Mouse (Mus musculus): ENCODE data around the gene Otub2. TPM values are rescaled to one million over a fixed set of nuclear protein-coding genes. Genes with fewer than 3 reads are reported as not detected.

The Otub2 gene
- polyA plus RNA-seq, 1 experiment, result 5.7 TPM

DNA sequence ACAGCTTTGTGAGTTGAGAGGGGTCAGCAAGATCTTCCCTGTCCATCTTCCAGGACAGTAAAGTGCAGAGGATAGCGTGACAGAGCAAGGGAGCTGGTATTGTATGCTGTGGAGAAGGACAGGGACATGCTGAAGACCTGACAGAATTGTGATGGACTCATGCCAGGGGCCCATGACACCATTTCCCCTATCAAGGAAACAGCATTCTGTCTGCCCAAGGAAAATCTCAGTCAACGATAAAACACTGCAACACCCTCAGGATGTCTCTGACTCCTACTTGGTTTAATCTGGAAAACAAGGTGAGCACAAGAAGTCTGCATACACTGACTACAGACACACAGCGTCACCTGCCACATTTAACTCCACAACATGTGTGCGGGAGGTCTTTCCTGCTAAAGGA lies 19.2 kb downstream of the Otub2 start, which contains the start of gene 9330161L09Rik:
TSS of gene 9330161L09Rik (minus strand) at position 101 of the 400 bp plus-strand sequence.
- no peak within 1 kb of the TSS for H3K27ac ChIP-seq (ENCODE audit: insufficient read depth, low read length)
- no peaks in the 10 kb centered on the region for H3K27me3 ChIP-seq (ENCODE audit: control insufficient read depth, insufficient read depth, low read length)
- peaks cover 64% of the 10 kb centered on the region for H3K36me3 ChIP-seq (ENCODE audit: control insufficient read depth, insufficient read depth, low read length)
- no peak for DNase-seq (ENCODE audit: low read depth in 1 of 2, low spot score in 2 of 2)
- TF ChIP-seq POLR2A (IDR thresholded peaks at IDR 0.05; ENCODE audit: low read depth, low read length), result no peak
- TF ChIP-seq CTCF (IDR thresholded peaks at IDR 0.05; ENCODE audit: extremely low read depth, insufficient read depth, insufficient read length, insufficient replicate concordance), result no peak
- no peaks in the 10 kb centered on the region for H3K4me1 ChIP-seq (ENCODE audit: control insufficient read depth, insufficient read depth, insufficient read length)
- no peak within 1 kb of the TSS for H3K4me3 ChIP-seq (ENCODE audit: extremely low read depth, insufficient read depth, insufficient read length)
- WGBS, result 97% methylated on average over 4 of the region's 4 CpGs

GRCm38 (mm10) chr12:103408144-103408543 lies 19.7 kb downstream of the Otub2 start:
- Histone ChIP-seq H3K27me3 (ENCODE audit: control insufficient read depth, insufficient read depth, low read length) (no peaks in the 10 kb centered on the region), H3K4me1 (ENCODE audit: control insufficient read depth, insufficient read depth, insufficient read length) (no peaks in the 10 kb centered on the region), H3K4me3 (ENCODE audit: extremely low read depth, insufficient read depth, insufficient read length) (no peak overlapping the region), H3K27ac (ENCODE audit: insufficient read depth, low read length) (no peak overlapping the region), H3K36me3 (ENCODE audit: control insufficient read depth, insufficient read depth, low read length) (peaks cover 65% of the 10 kb centered on the region)
- WGBS, result 95% methylated on average over 10 of the region's 10 CpGs
- no peak for DNase-seq (ENCODE audit: low read depth in 1 of 2, low spot score in 2 of 2)
- TF ChIP-seq POLR2A (IDR thresholded peaks at IDR 0.05; ENCODE audit: low read depth, low read length), result no peak
- no peak for TF ChIP-seq CTCF (IDR thresholded peaks at IDR 0.05; ENCODE audit: extremely low read depth, insufficient read depth, insufficient read length, insufficient replicate concordance)

GRCm38 (mm10) chr12:103425016-103425728 lies 36.7 kb downstream of the Otub2 start:
- peak overlapping the region; percentile 61; the same call in 1 of the 2 replicates for H3K27ac ChIP-seq (ENCODE audit: insufficient read depth, low read length)
- 9% methylated on average over 33 of the region's 33 CpGs for WGBS
- peaks cover 12% of the 10 kb centered on the region; the same call in 1 of the 2 replicates for H3K36me3 ChIP-seq (ENCODE audit: control insufficient read depth, insufficient read depth, low read length)

DNA sequence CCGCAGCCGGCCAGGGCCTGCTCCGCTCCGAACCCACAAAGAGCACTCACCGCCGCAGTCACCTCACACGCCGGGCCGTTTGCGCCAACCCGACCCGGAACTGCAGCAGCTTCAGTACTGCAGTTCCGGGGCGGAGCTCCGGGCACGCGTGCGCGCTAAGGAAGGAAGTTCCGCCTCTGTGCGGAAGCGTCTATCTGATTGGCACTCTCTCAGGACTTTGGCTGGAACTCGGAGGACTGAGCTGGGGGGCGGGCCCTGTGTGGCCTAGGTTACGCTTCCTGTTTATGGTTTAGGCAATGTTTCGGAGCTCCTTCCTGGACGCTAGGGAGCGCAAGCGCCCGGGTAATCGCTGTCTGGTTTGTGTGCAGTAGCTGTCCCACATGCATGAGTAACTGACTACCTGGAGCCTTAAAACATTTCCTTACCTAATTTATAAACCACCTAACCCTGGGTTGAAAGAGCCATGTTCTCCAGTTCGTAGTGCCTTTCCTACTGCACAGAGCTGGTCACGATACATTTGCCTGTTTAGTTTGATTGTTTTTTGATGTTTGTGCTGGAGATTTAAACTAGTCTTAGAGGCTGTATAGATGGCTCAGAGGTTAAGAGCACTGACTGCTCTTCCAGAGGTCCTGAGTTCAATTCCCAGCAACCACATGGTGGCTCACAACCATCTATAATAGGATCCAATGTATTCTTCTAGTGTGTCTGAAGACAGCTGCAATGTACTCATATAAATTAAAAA lies 37.4 kb downstream of the Otub2 start, which contains the start of gene Ddx24:
TSS of gene Ddx24 (minus strand) at position 102 of the 742 bp plus-strand sequence.
- WGBS, result under 1% methylated on average over 33 of the region's 33 CpGs
- H3K4me1 ChIP-seq (ENCODE audit: control insufficient read depth, insufficient read depth, insufficient read length), result peaks cover 8% of the 10 kb centered on the region
- peak within 1 kb of the TSS; percentile 95 for H3K4me3 ChIP-seq (ENCODE audit: extremely low read depth, insufficient read depth, insufficient read length)
- DNase-seq (ENCODE audit: low read depth in 1 of 2, low spot score in 2 of 2), result peak; percentile 98
- no peaks in the 10 kb centered on the region for H3K27me3 ChIP-seq (ENCODE audit: control insufficient read depth, insufficient read depth, low read length)
- peak within 1 kb of the TSS; percentile 61; the same call in 1 of the 2 replicates for H3K27ac ChIP-seq (ENCODE audit: insufficient read depth, low read length)
- TF ChIP-seq POLR2A (IDR thresholded peaks at IDR 0.05; ENCODE audit: low read depth, low read length) (peak; percentile 88), CTCF (IDR thresholded peaks at IDR 0.05; ENCODE audit: extremely low read depth, insufficient read depth, insufficient read length, insufficient replicate concordance) (peak; percentile 83; the same call in 1 of the 2 replicates)
- H3K36me3 ChIP-seq (ENCODE audit: control insufficient read depth, insufficient read depth, low read length), result peaks cover 12% of the 10 kb centered on the region; the same call in 1 of the 2 replicates

More at GRCm38 (mm10) chr12:103425016-103425728, 36.7 kb downstream of the Otub2 start:
- H3K4me3 ChIP-seq (ENCODE audit: extremely low read depth, insufficient read depth, insufficient read length), result peak overlapping the region; percentile 95
- DNase-seq (ENCODE audit: low read depth in 1 of 2, low spot score in 2 of 2), result no peak
- peaks cover 8% of the 10 kb centered on the region for H3K4me1 ChIP-seq (ENCODE audit: control insufficient read depth, insufficient read depth, insufficient read length)
- H3K27me3 ChIP-seq (ENCODE audit: control insufficient read depth, insufficient read depth, low read length), result no peaks in the 10 kb centered on the region
- TF ChIP-seq POLR2A (IDR thresholded peaks at IDR 0.05; ENCODE audit: low read depth, low read length) (no peak), CTCF (IDR thresholded peaks at IDR 0.05; ENCODE audit: extremely low read depth, insufficient read depth, insufficient read length, insufficient replicate concordance) (no peak)

GRCm38 (mm10) chr12:103426710-103427109 lies 38.2 kb downstream of the Otub2 start:
- no peak overlapping the region for H3K27ac ChIP-seq (ENCODE audit: insufficient read depth, low read length)
- DNase-seq (ENCODE audit: low read depth in 1 of 2, low spot score in 2 of 2), result no peak
- 96% methylated on average over 7 of the region's 7 CpGs for WGBS
- peaks cover 11% of the 10 kb centered on the region; the same call in 1 of the 2 replicates for H3K36me3 ChIP-seq (ENCODE audit: control insufficient read depth, insufficient read depth, low read length)
- no peak for TF ChIP-seq POLR2A (IDR thresholded peaks at IDR 0.05; ENCODE audit: low read depth, low read length)
- TF ChIP-seq CTCF (IDR thresholded peaks at IDR 0.05; ENCODE audit: extremely low read depth, insufficient read depth, insufficient read length, insufficient replicate concordance), result no peak
- H3K4me3 ChIP-seq (ENCODE audit: extremely low read depth, insufficient read depth, insufficient read length), result no peak overlapping the region
- no peaks in the 10 kb centered on the region for H3K27me3 ChIP-seq (ENCODE audit: control insufficient read depth, insufficient read depth, low read length)
- peaks cover 8% of the 10 kb centered on the region for H3K4me1 ChIP-seq (ENCODE audit: control insufficient read depth, insufficient read depth, insufficient read length)

DNA sequence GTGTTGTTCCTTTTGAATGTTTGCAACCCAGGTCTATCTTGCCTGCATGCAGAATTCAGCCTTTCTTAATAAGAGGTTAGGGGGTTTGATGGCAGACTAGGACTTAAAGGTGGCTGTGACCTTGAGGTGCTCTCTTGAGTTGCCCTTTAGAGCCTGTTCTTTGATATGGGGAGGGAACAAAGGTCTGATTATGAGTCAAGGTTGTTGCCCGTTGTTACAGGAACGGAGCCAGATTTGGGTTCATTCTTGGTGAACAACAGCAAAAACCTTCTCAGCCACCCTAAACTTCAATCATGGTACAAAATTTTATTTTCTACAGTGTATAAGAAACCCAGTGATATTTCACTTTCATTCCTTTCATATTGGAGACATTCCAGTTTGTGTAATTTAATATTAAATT lies 44.9 kb downstream of the Otub2 start:
- Histone ChIP-seq H3K36me3 (ENCODE audit: control insufficient read depth, insufficient read depth, low read length) (peaks cover 4% of the 10 kb centered on the region), H3K4me1 (ENCODE audit: control insufficient read depth, insufficient read depth, insufficient read length) (peaks cover 17% of the 10 kb centered on the region; the same call in 1 of the 2 replicates), H3K27me3 (ENCODE audit: control insufficient read depth, insufficient read depth, low read length) (no peaks in the 10 kb centered on the region), H3K4me3 (ENCODE audit: extremely low read depth, insufficient read depth, insufficient read length) (no peak overlapping the region), H3K27ac (ENCODE audit: insufficient read depth, low read length) (peak overlapping the region; percentile 48; the same call in 1 of the 2 replicates)
- 81% methylated on average over 2 of the region's 2 CpGs for WGBS
- no peak for DNase-seq (ENCODE audit: low read depth in 1 of 2, low spot score in 2 of 2)
- TF ChIP-seq CTCF (IDR thresholded peaks at IDR 0.05; ENCODE audit: extremely low read depth, insufficient read depth, insufficient read length, insufficient replicate concordance), result no peak
- no peak for TF ChIP-seq POLR2A (IDR thresholded peaks at IDR 0.05; ENCODE audit: low read depth, low read length)

Data from spleen, adult 2 months (tissue).